Mouse (Mus musculus) midbrain, embryonic 14.5 days (tissue): ENCODE results near the gene Igfbp5. TPM values are rescaled to one million over a fixed set of nuclear protein-coding genes. Genes with fewer than 3 reads are reported as not detected.

Experiments
- ATAC-seq: fragments of 200-750 bp; cut with Nextera tagmentation; 2 replicates; pipeline ENCODE4 v1.8.0; 2017; ENCODE audit warnings: moderate number of reproducible peaks, moderate library complexity; ENCODE audit not compliant: low FRiP score, low TSS enrichment
- DNase-seq: peaks from one replicate; pipeline ENCODE4 v3.0.0-alpha.2; 2015
- H3K27ac ChIP-seq: fragments of 300-500 bp; sonication (generic); replicated peaks from 2 replicates; pipeline ENCODE4 v1.5.1; 2014; ENCODE audit warnings: mild to moderate bottlenecking, low read depth, low read length, moderate library complexity
- H3K27me3 ChIP-seq: fragments of 300-500 bp; sonication (generic); 2 replicates; pipeline ENCODE4 v1.6.1; 2014; ENCODE audit warnings: low read length, control low read depth, mixed read lengths; ENCODE audit not compliant: control insufficient read depth, insufficient read depth
- H3K36me3 ChIP-seq: fragments of 300-500 bp; sonication (generic); 2 replicates; pipeline ENCODE4 v1.6.1; 2014; ENCODE audit warnings: low read length, control low read depth; ENCODE audit not compliant: control insufficient read depth, insufficient read depth
- H3K4me1 ChIP-seq: fragments of 300-500 bp; sonication (generic); 2 replicates; pipeline ENCODE4 v1.6.1; 2014; ENCODE audit warnings: mild to moderate bottlenecking, antibody characterized with exemption, low read length, control low read depth; ENCODE audit not compliant: control insufficient read depth, insufficient read depth
- H3K4me2 ChIP-seq: fragments of 300-500 bp; sonication (generic); 2 replicates; pipeline ENCODE4 v1.6.1; 2014; ENCODE audit warnings: mild to moderate bottlenecking, low read length, moderate library complexity
- H3K4me3 ChIP-seq: fragments of 300-500 bp; sonication (generic); replicated peaks from 2 replicates; pipeline ENCODE4 v1.5.1; 2014; ENCODE audit warnings: low read depth, low read length
- H3K9ac ChIP-seq: fragments of 300-500 bp; sonication (generic); replicated peaks from 2 replicates; pipeline ENCODE4 v1.6.1; 2014; ENCODE audit warnings: mild to moderate bottlenecking, low read length, moderate library complexity
- H3K9me3 ChIP-seq: fragments of 300-500 bp; sonication (generic); 2 replicates; pipeline ENCODE4 v1.6.1; 2016; ENCODE audit warnings: low read length, control low read depth, mixed read lengths; ENCODE audit not compliant: control insufficient read depth
- WGBS: fragments of 180-500 bp; shearing (Covaris S2); extraction: QIAGEN DNeasy Blood & Tissue Kit; methylation state at CpG from one replicate; pipeline ENCODE4 v1.1.7; 2014; 5-methylcytosine and 5-hydroxymethylcytosine counted together
- polyA plus RNA-seq: library from polyadenylated mRNA; unstranded; fragments of >200 nt; fragmentation: Nextera tagmentation; extraction: Ambion mirVana; gene quantifications from 2 replicates; pipeline ENCODE4 v1.2.1, GENCODE M21; 2014

Gene Igfbp5
- polyA plus RNA-seq, 1 experiment from 2014 or later = 22.4 TPM

DNA sequence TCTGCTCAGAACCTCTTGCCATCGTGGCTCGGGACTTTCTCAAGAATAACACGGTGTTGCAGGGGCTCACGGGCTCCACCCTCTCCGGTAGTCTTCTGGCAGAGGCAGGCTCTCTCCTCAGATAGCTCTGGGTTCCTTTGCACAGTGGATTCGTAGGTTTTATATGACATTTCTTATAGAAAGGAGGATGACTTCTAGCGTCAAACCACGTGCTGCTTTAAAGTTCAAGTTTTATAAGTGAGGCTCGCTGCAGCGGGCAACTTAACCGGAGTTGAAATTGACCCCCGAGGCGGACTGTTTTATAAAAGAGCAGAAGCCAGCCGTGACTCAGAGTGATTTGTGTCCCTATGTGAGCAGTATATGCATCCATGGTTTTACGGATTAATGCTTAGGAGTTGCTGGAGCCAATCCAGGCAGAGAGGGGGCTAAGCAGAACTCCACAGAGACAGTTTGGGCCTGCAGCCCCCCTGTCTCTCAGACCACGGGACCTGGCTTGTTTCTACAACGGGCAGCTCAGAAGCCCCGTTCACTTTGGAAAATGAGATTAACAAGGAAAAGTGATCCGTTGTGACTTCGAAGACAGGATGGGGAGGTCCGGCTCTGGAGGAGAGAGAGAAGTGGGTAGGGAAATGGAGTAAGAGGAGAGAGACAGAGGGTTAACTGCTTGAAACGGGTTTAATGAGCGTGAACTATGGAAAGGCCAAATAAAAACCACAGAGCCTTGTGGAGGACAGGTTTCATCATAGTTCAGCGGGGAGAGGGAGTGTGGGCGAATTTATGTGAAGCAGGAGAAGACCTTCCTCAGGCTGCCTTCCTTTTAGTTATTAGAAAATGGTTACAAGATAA, 4.0 kb upstream of the Igfbp5 start:
- H3K27me3 ChIP-seq = peaks cover 12% of the 10 kb centered on the region; the same call in 1 of the 2 replicates
- H3K9me3 ChIP-seq = no peaks in the 10 kb centered on the region
- H3K4me1 ChIP-seq = peaks cover 12% of the 10 kb centered on the region
- WGBS = 56% methylated on average over 25 of the region's 25 CpGs
- no peak for DNase-seq
- ATAC-seq = no peak
- H3K36me3 ChIP-seq = no peaks in the 10 kb centered on the region
- no peak overlapping the region for H3K9ac ChIP-seq
- H3K4me3 ChIP-seq = no peak overlapping the region
- H3K27ac ChIP-seq = no peak overlapping the region
- H3K4me2 ChIP-seq = peak overlapping the region; percentile 20

DNA sequence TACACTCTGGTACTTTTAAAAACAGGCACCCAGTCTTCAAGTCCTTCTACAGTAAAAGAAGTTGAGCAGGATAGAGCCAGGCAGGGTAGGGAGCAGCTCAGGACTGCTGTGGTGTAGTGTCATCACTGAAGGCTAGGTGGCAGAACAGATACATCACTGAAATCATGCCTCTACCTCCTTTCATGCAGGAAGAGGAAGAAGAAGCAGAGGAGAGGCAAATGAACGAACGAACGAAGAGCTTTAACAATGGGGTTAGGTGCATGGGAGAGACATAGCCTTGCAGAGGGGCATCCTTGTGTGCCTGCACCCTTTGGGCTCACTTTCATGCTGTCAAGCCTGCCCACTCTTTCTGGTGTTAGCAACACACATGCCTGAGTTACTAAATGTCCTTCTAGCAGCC, 3.2 kb upstream of the Igfbp5 start:
- 6% methylated on average over 3 of the region's 3 CpGs for WGBS
- Histone ChIP-seq H3K9ac (no peak overlapping the region), H3K4me3 (no peak overlapping the region), H3K27me3 (peaks cover 15% of the 10 kb centered on the region; the same call in 1 of the 2 replicates), H3K36me3 (no peaks in the 10 kb centered on the region), H3K4me1 (peaks cover 20% of the 10 kb centered on the region), H3K27ac (no peak overlapping the region), H3K9me3 (no peaks in the 10 kb centered on the region), H3K4me2 (peak overlapping the region; percentile 20)
- ATAC-seq = no peak
- DNase-seq = peak; percentile 75

DNA sequence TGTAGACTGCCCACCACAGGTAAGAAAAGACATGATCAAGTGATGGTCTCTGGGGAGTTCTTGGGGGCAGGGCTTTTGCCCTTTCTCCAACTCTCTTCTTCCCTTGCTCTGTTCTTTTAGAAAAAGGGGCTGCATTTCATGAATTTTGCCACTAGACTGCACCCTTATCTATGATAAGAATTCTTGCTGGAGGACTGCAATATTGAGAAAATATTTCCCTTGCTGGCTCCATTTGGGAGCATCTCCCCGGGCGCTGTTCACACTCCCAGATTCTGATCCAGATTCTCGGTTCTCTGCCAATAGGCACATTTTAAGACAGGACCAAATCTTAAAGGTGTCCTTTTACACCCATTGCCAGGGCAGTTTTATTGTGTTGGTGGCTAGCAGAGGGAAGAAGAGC, 1.4 kb upstream of the Igfbp5 start:
- no peaks in the 10 kb centered on the region for H3K9me3 ChIP-seq
- H3K4me1 ChIP-seq = peaks cover 20% of the 10 kb centered on the region
- H3K9ac ChIP-seq = no peak overlapping the region
- H3K4me2 ChIP-seq = 0 out of 2 replicates have a peak overlapping the region, but pooled peaks have one; percentile 93
- ATAC-seq (no peak), DNase-seq (peak; percentile 74)
- H3K4me3 ChIP-seq = no peak overlapping the region
- H3K36me3 ChIP-seq = no peaks in the 10 kb centered on the region
- WGBS = 45% methylated on average over 3 of the region's 3 CpGs
- no peak overlapping the region for H3K27ac ChIP-seq
- peaks cover 16% of the 10 kb centered on the region; the same call in 1 of the 2 replicates for H3K27me3 ChIP-seq

GRCm38 (mm10) chr1:72875708-72876107, 1.0 kb upstream of the Igfbp5 start:
- H3K9ac ChIP-seq = no peak overlapping the region
- H3K9me3 ChIP-seq = no peaks in the 10 kb centered on the region
- 4% methylated on average over 3 of the region's 3 CpGs for WGBS
- H3K27ac ChIP-seq = no peak overlapping the region
- H3K27me3 ChIP-seq = peaks cover 16% of the 10 kb centered on the region; the same call in 1 of the 2 replicates
- H3K4me2 ChIP-seq = 0 out of 2 replicates have a peak overlapping the region, but pooled peaks have one; percentile 93
- no peak for ATAC-seq
- peak overlapping the region; percentile 49; the same call in 1 of the 2 replicates for H3K4me3 ChIP-seq
- DNase-seq = no peak
- H3K36me3 ChIP-seq = no peaks in the 10 kb centered on the region
- H3K4me1 ChIP-seq = peaks cover 24% of the 10 kb centered on the region

GRCm38 (mm10) chr1:72873511-72874286, 985 bp downstream of the Igfbp5 start:
- H3K4me1 ChIP-seq = peaks cover 29% of the 10 kb centered on the region
- under 1% methylated on average over 43 of the region's 43 CpGs for WGBS
- H3K27me3 ChIP-seq = peaks cover 23% of the 10 kb centered on the region; the same call in 1 of the 2 replicates

DNA sequence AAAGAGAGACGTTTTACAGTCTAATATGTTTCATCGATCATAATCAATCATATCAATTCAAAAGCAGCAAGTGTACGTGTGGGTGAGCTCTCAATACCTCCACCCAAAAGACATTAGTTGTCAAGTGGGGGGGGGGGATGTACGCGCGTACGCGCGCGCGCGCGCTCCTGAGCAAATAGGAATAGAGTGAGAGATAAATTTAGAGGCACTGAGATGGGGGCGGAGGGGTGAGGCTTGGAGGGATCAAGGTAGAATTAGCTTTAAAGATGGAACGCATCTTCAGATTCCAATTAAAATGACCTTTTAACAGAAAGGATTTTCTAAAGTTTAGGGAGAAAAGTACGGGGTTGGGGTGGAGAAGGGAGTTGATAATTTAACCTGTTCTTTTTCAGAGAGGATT, 1.6 kb downstream of the Igfbp5 start:
- Histone ChIP-seq H3K4me1 (peaks cover 29% of the 10 kb centered on the region), H3K27me3 (peaks cover 23% of the 10 kb centered on the region; the same call in 1 of the 2 replicates), H3K4me3 (peak overlapping the region; percentile 49), H3K36me3 (no peaks in the 10 kb centered on the region), H3K27ac (0 out of 2 replicates have a peak overlapping the region, but pooled peaks have one; percentile 65), H3K9ac (no peak overlapping the region; the same call in 1 of the 2 replicates), H3K4me2 (peak overlapping the region; percentile 93), H3K9me3 (no peaks in the 10 kb centered on the region)
- peak; percentile 59 for DNase-seq
- whole genome bisulfite sequencing = under 1% methylated on average over 16 of the region's 16 CpGs
- no peak for ATAC-seq

More at GRCm38 (mm10) chr1:72873511-72874286, 985 bp downstream of the Igfbp5 start:
- H3K4me3 ChIP-seq = peak overlapping the region; percentile 49
- H3K9me3 ChIP-seq = no peaks in the 10 kb centered on the region
- H3K4me2 ChIP-seq = peak overlapping the region; percentile 93
- ATAC-seq (no peak), DNase-seq (peak; percentile 79)
- H3K9ac ChIP-seq = peak overlapping the region; percentile 67
- H3K36me3 ChIP-seq = no peaks in the 10 kb centered on the region
- H3K27ac ChIP-seq = peak overlapping the region; percentile 65

DNA sequence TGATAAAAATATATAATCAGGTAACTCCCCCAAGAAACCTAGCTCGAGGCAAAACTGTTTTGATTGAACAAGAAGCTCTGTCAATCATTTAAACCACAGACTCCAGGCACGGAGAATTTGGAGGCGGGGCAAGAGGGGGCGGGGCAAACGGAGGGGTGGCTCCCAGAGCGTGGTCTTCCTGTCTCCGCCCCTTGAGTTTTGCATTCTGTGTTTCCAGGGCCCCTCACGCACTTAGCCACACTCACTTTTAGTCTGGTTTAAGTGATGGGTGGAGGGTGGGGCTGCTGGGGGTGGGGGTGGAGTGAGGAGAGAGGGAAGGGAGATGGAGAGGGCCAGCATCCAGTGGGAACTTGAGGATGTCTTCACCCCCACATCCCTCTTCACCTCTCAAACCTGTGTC, 2.2 kb downstream of the Igfbp5 start:
- Histone ChIP-seq H3K36me3 (no peaks in the 10 kb centered on the region), H3K9me3 (no peaks in the 10 kb centered on the region), H3K27me3 (peaks cover 23% of the 10 kb centered on the region; the same call in 1 of the 2 replicates), H3K4me2 (peak overlapping the region; percentile 93), H3K27ac (no peak overlapping the region), H3K4me1 (peaks cover 29% of the 10 kb centered on the region), H3K4me3 (peak overlapping the region; percentile 49), H3K9ac (no peak overlapping the region)
- DNase-seq (peak; percentile 90), ATAC-seq (peak; percentile 66)
- 0% methylated on average over 8 of the region's 8 CpGs for whole genome bisulfite sequencing

GRCm38 (mm10) chr1:72871697-72872411, 2.8 kb downstream of the Igfbp5 start:
- Histone ChIP-seq H3K4me1 (peaks cover 29% of the 10 kb centered on the region), H3K36me3 (no peaks in the 10 kb centered on the region), H3K4me3 (peak overlapping the region; percentile 49), H3K9me3 (no peaks in the 10 kb centered on the region), H3K27ac (peak overlapping the region; percentile 74), H3K27me3 (peaks cover 23% of the 10 kb centered on the region; the same call in 1 of the 2 replicates), H3K9ac (peak overlapping the region; percentile 56), H3K4me2 (peak overlapping the region; percentile 93)
- under 1% methylated on average over 34 of the region's 34 CpGs for WGBS
- DNase-seq = peak; percentile 84
- ATAC-seq = no peak
